Comparison of ENCODE assay signal across 8 mouse cellular contexts in genomic region chr2:30677498-30677897, GRCm38 (mm10).
DNase-seq lines count a peak whose midpoint lies in the region; ATAC-seq and TF ChIP-seq lines count a peak whose summit lies in the region.

No protein-coding gene starts in this region.

- no peaks in the 10 kb centered on the region for H3K27me3 ChIP-seq in hindbrain, postnatal 0 days (ENCODE audit: insufficient read depth, low read length)
- H3K27me3 ChIP-seq in neural tube, embryonic 13.5 days, result no peaks in the 10 kb centered on the region

- peaks cover 14% of the 10 kb centered on the region for H3K4me1 ChIP-seq in lung, adult 2 months (ENCODE audit: control insufficient read depth, insufficient read depth, low read length)
- H3K4me1 ChIP-seq in hindbrain, postnatal 0 days (ENCODE audit: insufficient read depth, low read length), result peaks cover 15% of the 10 kb centered on the region
- peaks cover 35% of the 10 kb centered on the region for H3K4me1 ChIP-seq in neural tube, embryonic 13.5 days (replicated peaks)

- peak overlapping the region; percentile 60 for H3K9ac ChIP-seq in hindbrain, postnatal 0 days (replicated peaks; ENCODE audit: low read length)
- peak overlapping the region; percentile 78 for H3K9ac ChIP-seq in neural tube, embryonic 13.5 days

- H3K4me2 ChIP-seq in hindbrain, postnatal 0 days (ENCODE audit: low read depth, low read length), result peak overlapping the region; percentile 58
- peak overlapping the region; percentile 59 for H3K4me2 ChIP-seq in neural tube, embryonic 13.5 days

- no peaks in the 10 kb centered on the region for H3K36me3 ChIP-seq in hindbrain, postnatal 0 days (ENCODE audit: insufficient read depth, low read length)
- no peaks in the 10 kb centered on the region for H3K36me3 ChIP-seq in neural tube, embryonic 13.5 days

- peak; percentile 17 for ATAC-seq in hindbrain, postnatal 0 days
- peak; percentile 15; the same call in 1 of the 2 replicates for ATAC-seq in neural tube, embryonic 13.5 days (ENCODE audit: low read depth)

- peak; percentile 60 to 87 for DNase-seq in adrenal gland, adult (ENCODE audit: inconsistent age in 2 of 2, low spot score in 1 of 2)
- DNase-seq in adrenal gland, postnatal 25 days, result no peak
- DNase-seq in lung, adult 2 months, result no peak
- DNase-seq in lung, postnatal 10 days, result no peak
- no peak for DNase-seq in hindbrain, postnatal 0 days (ENCODE audit: low spot score)
- DNase-seq in layer of hippocampus, postnatal 14 days (ENCODE audit: low spot score in 2 of 2), result no peak
- no peak for DNase-seq in gastrocnemius, postnatal 25 days

- TF ChIP-seq CTCF in lung, adult 2 months (IDR thresholded peaks at IDR 0.05; ENCODE audit: insufficient read depth, low read length), result no peak
- no peak for TF ChIP-seq CTCF in hindbrain, postnatal 0 days (IDR thresholded peaks at IDR 0.05; ENCODE audit: low read depth)

- TF ChIP-seq POLR2A in lung, adult 2 months (IDR thresholded peaks at IDR 0.05; ENCODE audit: borderline replicate concordance, extremely low read depth, low read depth, low read length), result 0 out of 2 replicates have a peak, but pooled peaks have one; percentile 5

- H3K9me3 ChIP-seq in hindbrain, postnatal 0 days (ENCODE audit: low read length), result no peaks in the 10 kb centered on the region
- H3K9me3 ChIP-seq in neural tube, embryonic 13.5 days, result peaks cover 10% of the 10 kb centered on the region

- WGBS in lung, adult 2 months, result 15% methylated on average over 5 of the region's 5 CpGs
- WGBS in hindbrain, postnatal 0 days, result 6% methylated on average over 5 of the region's 5 CpGs
- WGBS in neural tube, embryonic 13.5 days, result 4% methylated on average over 5 of the region's 5 CpGs

- H3K27ac ChIP-seq in hindbrain, postnatal 0 days, result peak overlapping the region; percentile 91
- peak overlapping the region; percentile 98 for H3K27ac ChIP-seq in neural tube, embryonic 13.5 days (replicated peaks)

- no peak overlapping the region for H3K4me3 ChIP-seq in lung, adult 2 months (replicated peaks; ENCODE audit: extremely low read depth, low read depth, low read length)
- H3K4me3 ChIP-seq in hindbrain, postnatal 0 days (ENCODE audit: low read length), result peak overlapping the region; percentile 24
- peak overlapping the region; percentile 27 for H3K4me3 ChIP-seq in neural tube, embryonic 13.5 days

Comparison
In these comparisons a context has a peak if more than half of its experiments do, and no peak if none do; other contexts are left out.
1. DNase-seq: peak in adrenal gland, adult (2 of 2); none in adrenal gland, postnatal 25 days (single experiment), lung, adult 2 months (single experiment), lung, postnatal 10 days (single experiment), hindbrain, postnatal 0 days (single experiment), layer of hippocampus, postnatal 14 days (0 of 2) and gastrocnemius, postnatal 25 days (single experiment).